Mouse (Mus musculus) hindbrain, embryonic 16.5 days (tissue): ENCODE results near the gene Map3k19. TPM values are rescaled to one million over a fixed set of nuclear protein-coding genes. Genes with fewer than 3 reads are reported as not detected.

ENCODE experiments used
- ATAC-seq: fragments of 200-750 bp; cut with Nextera tagmentation; 2 replicates; pipeline ENCODE4 v1.8.0; 2017; ENCODE audit warnings: moderate TSS enrichment, moderate library complexity
- H3K27ac ChIP-seq: fragments of 300-500 bp; sonication (generic); 2 replicates; pipeline ENCODE4 v1.5.1; 2014; ENCODE audit warnings: low read depth, mild to moderate bottlenecking, control low read depth, low read length, moderate library complexity
- H3K27me3 ChIP-seq: fragments of 300-500 bp; sonication (generic); replicated peaks from 2 replicates; pipeline ENCODE4 v1.6.1; 2014; ENCODE audit warnings: low read length; ENCODE audit not compliant: control insufficient read depth, insufficient read depth
- H3K36me3 ChIP-seq: fragments of 300-500 bp; sonication (generic); 2 replicates; pipeline ENCODE4 v1.6.1; 2014; ENCODE audit warnings: mild to moderate bottlenecking, low read length, moderate library complexity, mixed read lengths; ENCODE audit not compliant: control insufficient read depth, insufficient read depth
- H3K4me1 ChIP-seq: fragments of 300-500 bp; sonication (generic); 2 replicates; pipeline ENCODE4 v1.6.1; 2014; ENCODE audit warnings: low read depth, low read length; ENCODE audit not compliant: control insufficient read depth, insufficient read depth
- H3K4me2 ChIP-seq: fragments of 300-500 bp; sonication (generic); 2 replicates; pipeline ENCODE4 v1.6.1; 2014; ENCODE audit warnings: mild to moderate bottlenecking, low read length, control low read depth, moderate library complexity
- H3K4me3 ChIP-seq: fragments of 300-500 bp; sonication (generic); 2 replicates; pipeline ENCODE4 v1.5.1; 2014; ENCODE audit warnings: mild to moderate bottlenecking, low read length, control low read depth, moderate library complexity
- H3K9ac ChIP-seq: fragments of 300-500 bp; sonication (generic); 2 replicates; pipeline ENCODE4 v1.6.1; 2014; ENCODE audit warnings: low read depth, mild to moderate bottlenecking, control low read depth, low read length, moderate library complexity
- H3K9me3 ChIP-seq: fragments of 300-500 bp; sonication (generic); 2 replicates; pipeline ENCODE4 v1.6.1; 2014; ENCODE audit warnings: mild to moderate bottlenecking, low read length, moderate library complexity; ENCODE audit not compliant: control insufficient read depth
- WGBS: fragments of 180-500 bp; shearing (Covaris S2); extraction: QIAGEN DNeasy Blood & Tissue Kit; methylation state at CpG from one replicate; pipeline ENCODE4 v1.1.7; 2014; 5-methylcytosine and 5-hydroxymethylcytosine counted together
- polyA plus RNA-seq: library from polyadenylated mRNA; unstranded; fragments of >200 nt; fragmentation: Nextera tagmentation; extraction: Ambion mirVana; gene quantifications from 2 replicates; pipeline ENCODE4 v1.2.1, GENCODE M21; 2015

Map3k19 gene
- polyA plus RNA-seq, 1 experiment from 2014 or later, result 0.84 TPM

DNA sequence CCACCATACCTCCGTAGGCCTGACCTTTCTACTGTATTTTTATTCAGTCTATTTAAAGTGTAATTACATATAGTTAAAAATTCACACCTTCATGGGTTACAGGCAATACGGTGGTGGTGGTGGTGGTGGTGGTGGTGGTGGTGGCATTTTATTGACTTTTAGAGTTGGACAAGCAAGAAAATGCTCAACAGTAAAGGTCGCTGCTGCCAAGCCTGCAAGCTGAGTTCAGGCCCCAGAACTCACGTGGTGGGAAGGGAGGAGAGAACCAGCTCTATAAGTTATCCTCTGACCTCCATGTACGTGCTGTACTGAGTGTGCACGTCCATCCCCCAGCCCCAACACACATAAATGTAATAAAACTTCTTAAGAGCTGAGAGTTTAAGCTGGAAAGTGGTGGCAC is 38.5 kb downstream of the Map3k19 start:
- Histone ChIP-seq H3K4me1 (no peaks in the 10 kb centered on the region), H3K4me3 (no peak overlapping the region), H3K27me3 (no peaks in the 10 kb centered on the region), H3K9me3 (no peaks in the 10 kb centered on the region), H3K4me2 (no peak overlapping the region), H3K27ac (no peak overlapping the region), H3K36me3 (no peaks in the 10 kb centered on the region), H3K9ac (no peak overlapping the region)
- 90% methylated on average over 6 of the region's 6 CpGs for WGBS
- ATAC-seq, result no peak

DNA sequence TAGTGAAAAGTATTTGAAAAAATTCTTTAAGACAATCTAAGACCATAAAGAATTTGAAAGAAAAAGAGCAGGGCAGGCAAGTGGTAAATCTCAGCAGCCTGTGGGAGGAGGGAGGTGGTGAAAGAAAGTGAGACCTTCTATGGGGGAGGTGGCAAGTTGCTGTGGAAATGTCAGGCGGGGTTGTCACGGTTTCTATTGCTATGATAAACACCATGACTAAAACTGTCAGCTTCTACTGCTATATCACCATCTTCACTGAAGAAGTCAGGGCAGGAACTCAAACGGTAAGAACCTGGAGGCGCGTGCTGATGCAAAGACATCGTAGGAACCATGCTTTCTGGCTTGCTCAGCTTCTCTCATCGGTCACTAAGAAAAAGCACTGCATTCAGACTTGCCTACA is 41.9 kb downstream of the Map3k19 start:
- 67% methylated on average over 7 of the region's 7 CpGs for WGBS
- ATAC-seq, result no peak
- H3K9ac ChIP-seq, result no peak overlapping the region
- H3K36me3 ChIP-seq, result no peaks in the 10 kb centered on the region
- H3K9me3 ChIP-seq, result no peaks in the 10 kb centered on the region
- no peak overlapping the region for H3K4me2 ChIP-seq
- no peak overlapping the region for H3K4me3 ChIP-seq
- H3K4me1 ChIP-seq, result no peaks in the 10 kb centered on the region
- H3K27ac ChIP-seq, result no peak overlapping the region
- H3K27me3 ChIP-seq, result no peaks in the 10 kb centered on the region

DNA sequence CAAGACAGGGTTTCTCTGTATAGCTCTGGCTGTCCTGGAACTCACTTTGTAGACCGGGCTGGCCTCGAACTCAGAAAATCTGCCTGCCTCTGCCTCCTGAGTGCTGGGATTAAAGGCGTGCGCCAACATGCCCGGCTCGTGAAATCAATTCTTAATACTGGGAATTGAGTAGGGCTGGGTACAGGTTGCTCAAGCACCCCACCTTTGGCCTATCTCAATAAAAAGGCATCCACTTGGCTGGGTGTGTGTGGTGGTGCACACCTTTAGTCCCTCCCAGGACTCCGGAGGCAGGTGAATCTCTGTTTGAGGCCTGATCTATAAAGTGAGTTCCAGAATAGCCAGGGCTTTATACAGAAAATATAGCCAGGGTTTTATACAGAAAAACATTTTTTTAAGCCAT is 46.2 kb downstream of the Map3k19 start:
- Histone ChIP-seq H3K36me3 (no peaks in the 10 kb centered on the region), H3K9ac (no peak overlapping the region), H3K9me3 (no peaks in the 10 kb centered on the region), H3K4me1 (no peaks in the 10 kb centered on the region), H3K4me2 (no peak overlapping the region), H3K27ac (no peak overlapping the region), H3K4me3 (no peak overlapping the region), H3K27me3 (no peaks in the 10 kb centered on the region)
- WGBS, result 94% methylated on average over 7 of the region's 7 CpGs
- ATAC-seq, result no peak

DNA sequence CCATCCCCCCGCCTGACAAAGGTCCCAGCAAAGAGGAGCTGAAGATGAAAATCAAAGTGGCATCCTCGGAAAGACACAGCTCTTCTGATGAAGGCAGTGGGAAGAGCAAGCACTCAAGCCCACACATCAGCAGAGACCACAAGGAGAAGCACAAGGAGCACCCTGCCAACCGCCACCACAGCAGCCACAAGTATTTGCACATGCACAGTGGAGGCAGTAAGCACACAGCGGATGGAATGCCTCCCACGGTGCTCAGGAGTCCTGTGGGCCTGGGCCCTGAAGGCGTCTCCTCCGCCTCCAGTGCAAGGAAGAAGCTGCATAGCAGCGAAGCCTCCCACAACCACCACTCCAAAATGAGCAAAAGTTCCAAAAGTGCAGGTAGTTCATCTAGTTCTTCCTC is 51.9 kb downstream of the Map3k19 start:
- 91% methylated on average over 8 of the region's 8 CpGs for WGBS
- no peaks in the 10 kb centered on the region for H3K4me1 ChIP-seq
- H3K9me3 ChIP-seq, result no peaks in the 10 kb centered on the region
- H3K36me3 ChIP-seq, result peaks cover 18% of the 10 kb centered on the region
- H3K9ac ChIP-seq, result no peak overlapping the region
- H3K4me2 ChIP-seq, result no peak overlapping the region
- H3K27me3 ChIP-seq, result no peaks in the 10 kb centered on the region
- no peak for ATAC-seq
- no peak overlapping the region for H3K27ac ChIP-seq
- H3K4me3 ChIP-seq, result no peak overlapping the region

DNA sequence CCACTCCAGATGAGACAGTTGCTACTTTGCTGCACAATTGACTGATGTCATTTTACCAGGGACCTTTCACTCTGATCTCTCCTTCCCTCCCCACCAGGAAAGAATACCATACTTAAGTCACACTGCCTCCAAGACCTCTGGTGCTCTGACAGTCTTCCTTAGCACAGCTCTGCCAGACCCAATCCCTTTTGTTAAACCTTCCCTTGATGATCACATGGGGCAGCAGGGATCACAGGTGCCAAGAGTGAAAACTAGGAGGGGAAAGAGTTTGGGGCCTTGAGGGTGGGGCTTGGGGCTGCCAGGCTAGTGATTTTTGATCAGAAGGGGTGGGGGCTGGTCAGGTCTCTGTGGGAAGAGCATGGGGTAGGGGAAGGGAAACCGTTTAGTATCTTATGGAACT is 58.1 kb downstream of the Map3k19 start:
- Histone ChIP-seq H3K4me1 (no peaks in the 10 kb centered on the region), H3K27ac (no peak overlapping the region), H3K36me3 (peaks cover 8% of the 10 kb centered on the region), H3K9ac (no peak overlapping the region), H3K27me3 (no peaks in the 10 kb centered on the region), H3K9me3 (no peaks in the 10 kb centered on the region), H3K4me2 (no peak overlapping the region), H3K4me3 (no peak overlapping the region)
- 72% methylated on average over 1 of the region's 1 CpGs for WGBS
- ATAC-seq, result no peak

DNA sequence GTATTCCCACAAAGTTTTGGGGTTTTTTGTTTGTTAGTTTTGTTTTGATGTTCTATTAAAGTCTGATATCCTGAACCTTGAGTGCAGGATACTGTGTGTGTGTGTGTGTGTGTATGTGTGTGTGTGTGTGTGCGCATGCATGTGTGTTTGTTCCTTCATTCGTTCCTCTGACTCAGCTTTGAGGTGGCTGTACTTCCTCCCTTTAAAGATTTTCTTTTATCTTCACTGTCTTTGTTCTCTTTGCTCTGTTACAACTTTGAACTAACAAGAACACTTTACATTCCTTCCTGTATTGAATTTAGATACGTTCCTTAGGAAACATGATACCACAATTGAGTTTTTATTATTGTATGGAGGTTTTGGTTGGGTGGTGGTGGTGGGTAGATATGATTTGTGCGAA is 58.5 kb downstream of the Map3k19 start:
- Histone ChIP-seq H3K4me1 (no peaks in the 10 kb centered on the region), H3K9me3 (no peaks in the 10 kb centered on the region), H3K4me2 (no peak overlapping the region), H3K4me3 (no peak overlapping the region), H3K27me3 (no peaks in the 10 kb centered on the region), H3K27ac (no peak overlapping the region), H3K9ac (no peak overlapping the region), H3K36me3 (peaks cover 6% of the 10 kb centered on the region)
- no peak for ATAC-seq
- 77% methylated on average over 4 of the region's 4 CpGs for WGBS

DNA sequence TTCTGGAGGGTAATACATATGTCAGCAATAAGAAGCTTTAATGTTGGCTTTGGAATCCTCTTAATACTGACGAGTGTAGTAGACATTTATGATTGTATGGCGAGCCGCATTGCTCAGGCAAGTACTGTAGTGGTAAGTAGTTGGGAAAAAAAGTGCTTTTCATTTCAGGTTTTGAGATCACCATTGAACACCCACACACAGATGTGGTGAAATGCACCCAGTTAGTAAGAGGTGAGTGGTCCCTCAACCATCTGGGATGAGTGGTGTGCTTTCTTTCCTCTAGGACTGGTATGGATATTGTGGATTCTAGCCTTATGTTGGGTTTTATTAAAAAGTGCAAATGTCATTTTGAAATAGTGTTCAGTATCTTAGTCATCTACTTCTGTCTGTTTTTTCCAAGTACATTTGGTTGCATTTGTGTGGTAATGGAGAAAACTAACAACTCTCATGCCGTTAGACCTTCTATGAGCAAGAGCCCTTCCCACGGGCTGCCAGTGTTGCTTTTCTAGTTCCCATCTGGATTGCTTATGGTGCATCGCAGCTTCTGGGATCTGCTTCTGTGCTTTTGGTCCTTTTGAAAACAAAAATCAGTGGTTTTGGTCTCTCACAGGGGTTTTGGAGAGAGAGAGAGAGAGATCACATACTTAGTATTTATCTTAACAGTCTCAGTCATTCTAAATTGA is 59.6 kb downstream of the Map3k19 start:
- Histone ChIP-seq H3K4me2 (no peak overlapping the region), H3K9me3 (no peaks in the 10 kb centered on the region), H3K9ac (no peak overlapping the region), H3K4me1 (no peaks in the 10 kb centered on the region), H3K4me3 (no peak overlapping the region), H3K36me3 (peaks cover 6% of the 10 kb centered on the region), H3K27ac (no peak overlapping the region), H3K27me3 (no peaks in the 10 kb centered on the region)
- no peak for ATAC-seq
- 88% methylated on average over 6 of the region's 6 CpGs for WGBS

DNA sequence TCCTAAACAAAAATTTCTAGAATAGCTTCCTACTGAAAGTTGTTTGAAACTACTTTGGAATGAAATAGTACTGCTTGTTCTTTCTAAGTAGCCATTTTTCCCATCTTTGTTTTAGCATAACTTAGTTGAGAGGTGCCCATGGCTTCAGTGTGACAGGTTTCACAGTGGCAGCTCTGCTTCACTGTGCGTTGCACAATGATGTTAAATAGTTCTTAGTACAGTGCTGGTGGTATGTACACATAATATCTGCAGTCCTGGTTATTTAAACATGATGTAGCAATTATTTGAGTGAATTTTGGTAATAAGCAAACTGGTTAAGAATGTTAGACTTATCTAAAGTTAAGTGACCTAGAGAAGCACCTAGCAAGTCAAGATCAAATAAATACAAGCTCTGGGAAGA is 61.4 kb downstream of the Map3k19 start:
- no peak overlapping the region for H3K4me2 ChIP-seq
- 94% methylated on average over 1 of the region's 1 CpGs for whole genome bisulfite sequencing
- no peaks in the 10 kb centered on the region; the same call in 1 of the 2 replicates for H3K36me3 ChIP-seq
- ATAC-seq, result no peak
- no peaks in the 10 kb centered on the region for H3K9me3 ChIP-seq
- H3K4me3 ChIP-seq, result no peak overlapping the region
- H3K4me1 ChIP-seq, result no peaks in the 10 kb centered on the region
- H3K27ac ChIP-seq, result no peak overlapping the region
- H3K9ac ChIP-seq, result no peak overlapping the region
- no peaks in the 10 kb centered on the region for H3K27me3 ChIP-seq

DNA sequence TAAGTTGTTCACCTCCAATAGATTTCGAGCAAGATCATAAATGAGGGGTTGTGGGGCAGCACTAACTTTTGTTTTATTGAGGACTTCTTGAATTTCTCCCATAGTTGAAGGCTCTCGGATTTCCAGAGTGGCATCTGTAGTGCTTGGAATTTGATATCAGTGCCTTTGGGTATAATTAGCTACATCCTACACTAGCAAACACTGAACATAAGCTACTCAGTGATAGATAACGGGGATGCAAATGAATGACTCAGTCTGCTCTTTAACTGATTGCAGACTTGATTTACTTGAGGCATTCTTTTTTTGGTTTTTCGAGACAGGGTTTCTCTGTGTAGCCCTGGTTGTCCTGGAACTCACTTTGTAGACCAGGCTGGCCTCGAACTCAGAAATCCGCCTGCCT is 65.9 kb downstream of the Map3k19 start:
- Histone ChIP-seq H3K4me1 (no peaks in the 10 kb centered on the region), H3K27ac (no peak overlapping the region), H3K9me3 (no peaks in the 10 kb centered on the region), H3K36me3 (no peaks in the 10 kb centered on the region; the same call in 1 of the 2 replicates), H3K4me3 (no peak overlapping the region), H3K9ac (no peak overlapping the region), H3K4me2 (no peak overlapping the region), H3K27me3 (no peaks in the 10 kb centered on the region)
- no peak for ATAC-seq
- 89% methylated on average over 6 of the region's 6 CpGs for WGBS

DNA sequence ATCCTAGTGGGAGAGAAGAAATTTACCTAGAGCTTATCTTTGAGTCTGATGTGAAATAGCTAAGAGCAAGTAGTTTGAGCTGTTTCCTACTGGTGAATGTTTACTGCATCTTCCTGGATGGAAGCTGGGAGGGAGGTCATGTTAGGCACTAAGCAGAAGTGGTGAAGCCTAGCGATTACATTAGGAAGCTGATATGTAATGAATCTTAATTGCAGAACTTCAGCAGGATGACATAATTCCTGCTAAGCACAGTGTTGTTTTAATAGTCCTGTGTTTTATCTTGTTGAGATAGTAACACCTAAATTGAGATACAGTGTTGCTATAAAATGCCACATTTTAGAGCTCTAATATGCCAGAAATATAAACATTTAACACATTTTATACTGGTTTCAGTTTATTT is 68.9 kb downstream of the Map3k19 start:
- WGBS, result 60% methylated on average over 1 of the region's 1 CpGs
- Histone ChIP-seq H3K27ac (no peak overlapping the region), H3K4me2 (no peak overlapping the region), H3K4me1 (peaks cover 7% of the 10 kb centered on the region), H3K9me3 (no peaks in the 10 kb centered on the region), H3K4me3 (no peak overlapping the region), H3K27me3 (no peaks in the 10 kb centered on the region), H3K9ac (no peak overlapping the region), H3K36me3 (no peaks in the 10 kb centered on the region)
- no peak for ATAC-seq
